Mouse (Mus musculus) embryonic facial prominence, embryonic 11.5 days (tissue): ENCODE measurements around the gene Asb16. TPM values are rescaled to one million over a fixed set of nuclear protein-coding genes. Genes with fewer than 3 reads are reported as not detected.
A peak's percentile ranks its signal among the peaks of the same experiment; 100 is the strongest.

Experiments used
- ATAC-seq: fragments of 200-750 bp; cut with Nextera tagmentation; replicated peaks from 2 replicates; pipeline ENCODE4 v1.8.0; 2017; ENCODE audit warnings: low read depth; ENCODE audit not compliant: insufficient number of reproducible peaks, low FRiP score, low TSS enrichment
- DNase-seq: peaks from one replicate; pipeline ENCODE4 v3.0.0-alpha.2; 2015; ENCODE audit warnings: low spot score
- H3K27ac ChIP-seq: fragments of 300-500 bp; sonication (generic); replicated peaks from 2 replicates; pipeline ENCODE4 v1.5.1; 2014; ENCODE audit warnings: mild to moderate bottlenecking, low read depth, low read length, control low read depth
- H3K27me3 ChIP-seq: fragments of 300-500 bp; sonication (generic); 2 replicates; pipeline ENCODE4 v1.6.1; 2014; ENCODE audit warnings: mild to moderate bottlenecking, low read length, moderate library complexity, mixed read lengths; ENCODE audit not compliant: control insufficient read depth, insufficient read depth
- H3K36me3 ChIP-seq: fragments of 300-500 bp; sonication (generic); replicated peaks from 2 replicates; pipeline ENCODE4 v1.6.1; 2014; ENCODE audit warnings: low read depth, mild to moderate bottlenecking, low read length, moderate library complexity, mixed read lengths; ENCODE audit not compliant: control insufficient read depth, insufficient read depth
- H3K4me1 ChIP-seq: fragments of 300-500 bp; sonication (generic); 2 replicates; pipeline ENCODE4 v1.6.1; 2014; ENCODE audit warnings: low read length, mixed read lengths; ENCODE audit not compliant: control insufficient read depth, insufficient read depth
- H3K4me2 ChIP-seq: fragments of 300-500 bp; sonication (generic); 2 replicates; pipeline ENCODE4 v1.6.1; 2014; ENCODE audit warnings: low read depth, mild to moderate bottlenecking, control low read depth, low read length, moderate library complexity
- H3K4me3 ChIP-seq: fragments of 300-500 bp; sonication (generic); 2 replicates; pipeline ENCODE4 v1.5.1; 2014; ENCODE audit warnings: low read depth, low read length, control low read depth
- H3K9ac ChIP-seq: fragments of 300-500 bp; sonication (generic); replicated peaks from 2 replicates; pipeline ENCODE4 v1.6.1; 2014; ENCODE audit warnings: mild to moderate bottlenecking, control low read depth, low read length
- H3K9me3 ChIP-seq: fragments of 300-500 bp; sonication (generic); replicated peaks from 2 replicates; pipeline ENCODE4 v1.6.1; 2016; ENCODE audit warnings: mild to moderate bottlenecking, low read length, inconsistent platforms, mixed read lengths; ENCODE audit not compliant: control insufficient read depth
- WGBS: fragments of 180-500 bp; shearing (Covaris S2); extraction: QIAGEN DNeasy Blood & Tissue Kit; methylation state at CpG from one replicate; pipeline ENCODE4 v1.1.7; 2014; 5-methylcytosine and 5-hydroxymethylcytosine counted together
- polyA plus RNA-seq: library from polyadenylated mRNA; unstranded; fragments of >200 nt; fragmentation: Nextera tagmentation; extraction: Ambion mirVana; gene quantifications from 2 replicates; pipeline ENCODE4 v1.2.1, GENCODE M21; 2014

The Asb16 gene
- polyA plus RNA-seq, 1 experiment from 2014 or later: 0.11 TPM

DNA sequence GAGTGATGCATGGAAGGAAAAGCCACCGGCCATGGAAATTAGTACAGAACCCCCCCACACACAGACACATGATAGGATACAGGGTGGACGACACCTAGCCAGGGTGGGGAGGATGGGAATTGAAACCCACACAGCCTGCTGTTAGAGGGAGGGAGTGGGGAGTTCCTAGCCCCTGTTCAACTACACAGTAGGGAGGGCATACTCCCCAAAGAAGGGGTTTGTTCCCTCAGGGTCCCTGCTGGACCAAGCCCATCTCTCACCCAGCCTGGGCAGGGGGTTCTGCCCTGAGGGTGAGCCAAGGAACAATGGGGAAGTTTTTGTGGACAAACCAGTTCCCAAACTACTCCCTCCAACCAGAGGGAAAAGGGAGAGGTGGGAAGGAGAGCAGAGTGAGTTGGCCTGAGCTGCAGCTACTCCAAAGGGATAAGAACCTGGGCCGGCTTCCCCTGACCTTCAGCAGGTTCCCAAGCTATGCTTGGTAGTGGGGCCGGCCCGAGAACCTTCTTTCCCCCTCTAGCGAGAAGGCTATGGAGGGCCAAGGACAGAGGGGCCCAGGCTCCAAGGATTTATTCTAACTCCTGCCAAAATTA lies 21.1 kb downstream of the Asb16 start:
- ATAC-seq: no peak
- no peaks in the 10 kb centered on the region for H3K9me3 ChIP-seq
- no peak for DNase-seq
- H3K4me1 ChIP-seq: no peaks in the 10 kb centered on the region; the same call in none of the 2 replicates
- no peaks in the 10 kb centered on the region for H3K27me3 ChIP-seq
- no peak overlapping the region for H3K4me3 ChIP-seq
- H3K36me3 ChIP-seq: peaks cover 13% of the 10 kb centered on the region
- no peak overlapping the region for H3K9ac ChIP-seq
- no peak overlapping the region for H3K4me2 ChIP-seq
- WGBS: 54% methylated on average over 6 of the region's 6 CpGs
- H3K27ac ChIP-seq: no peak overlapping the region

GRCm38 (mm10) chr11:102290141-102290540 lies 21.6 kb downstream of the Asb16 start:
- no peak for ATAC-seq
- Histone ChIP-seq H3K9me3 (no peaks in the 10 kb centered on the region), H3K4me2 (no peak overlapping the region), H3K27me3 (no peaks in the 10 kb centered on the region), H3K36me3 (peaks cover 13% of the 10 kb centered on the region), H3K4me3 (no peak overlapping the region), H3K27ac (no peak overlapping the region), H3K4me1 (peaks cover under 1% of the 10 kb centered on the region), H3K9ac (no peak overlapping the region)
- 74% methylated on average over 4 of the region's 4 CpGs for WGBS
- DNase-seq: no peak

- Histone ChIP-seq H3K27ac (no peak overlapping the region), H3K9ac (no peak overlapping the region), H3K36me3 (peaks cover 13% of the 10 kb centered on the region), H3K4me3 (no peak overlapping the region), H3K27me3 (no peaks in the 10 kb centered on the region), H3K4me1 (peaks cover 2% of the 10 kb centered on the region), H3K9me3 (no peaks in the 10 kb centered on the region), H3K4me2 (no peak overlapping the region)
- WGBS: 91% methylated on average over 11 of the region's 11 CpGs
- ATAC-seq: no peak
- no peak for DNase-seq
These were observed 22.6 kb downstream of the Asb16 start for GRCm38 (mm10) chr11:102291051-102291535.

- Histone ChIP-seq H3K4me2 (no peak overlapping the region), H3K27me3 (no peaks in the 10 kb centered on the region), H3K4me1 (peaks cover 6% of the 10 kb centered on the region; the same call in 1 of the 2 replicates), H3K27ac (no peak overlapping the region), H3K4me3 (no peak overlapping the region), H3K36me3 (peaks cover 9% of the 10 kb centered on the region), H3K9ac (no peak overlapping the region), H3K9me3 (no peaks in the 10 kb centered on the region)
- DNase-seq (no peak), ATAC-seq (no peak)
- WGBS: 97% methylated on average over 13 of the region's 13 CpGs
These were observed 25.4 kb downstream of the Asb16 start for GRCm38 (mm10) chr11:102293971-102294370.

DNA sequence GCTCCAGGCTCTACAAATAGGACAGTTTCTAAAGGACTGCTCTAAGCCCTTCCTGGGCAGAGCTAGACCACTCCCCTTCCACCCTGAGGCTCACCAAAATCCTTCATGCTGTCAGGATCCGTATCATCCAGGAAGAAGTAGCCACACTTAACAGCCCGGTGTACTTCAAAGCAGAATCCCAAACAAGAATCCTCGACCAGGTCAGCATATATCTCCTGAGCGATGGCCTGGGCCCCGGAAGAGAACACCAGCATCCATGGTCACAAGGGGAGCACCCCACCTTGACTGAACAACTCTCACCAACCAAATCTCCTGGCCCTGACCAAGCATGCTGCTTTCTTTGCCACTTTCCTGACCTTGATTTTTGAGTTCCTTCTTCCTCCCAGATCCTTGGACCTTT lies 25.9 kb downstream of the Asb16 start:
- peak overlapping the region; percentile 89; the same call in 1 of the 2 replicates for H3K9ac ChIP-seq
- H3K27me3 ChIP-seq: no peaks in the 10 kb centered on the region
- H3K4me1 ChIP-seq: peaks cover 6% of the 10 kb centered on the region; the same call in 1 of the 2 replicates
- ATAC-seq (no peak), DNase-seq (no peak)
- no peaks in the 10 kb centered on the region for H3K9me3 ChIP-seq
- no peak overlapping the region for H3K27ac ChIP-seq
- WGBS: 79% methylated on average over 5 of the region's 5 CpGs
- H3K36me3 ChIP-seq: peaks cover 9% of the 10 kb centered on the region
- H3K4me3 ChIP-seq: 0 out of 2 replicates have a peak overlapping the region, but pooled peaks have one; percentile 6
- peak overlapping the region; percentile 4 for H3K4me2 ChIP-seq

- peak overlapping the region; percentile 89 for H3K9ac ChIP-seq
- H3K27ac ChIP-seq: peak overlapping the region; percentile 99
- DNase-seq: peak; percentile 38
- peaks cover 9% of the 10 kb centered on the region for H3K36me3 ChIP-seq
- 79% methylated on average over 12 of the region's 12 CpGs for WGBS
- peaks cover 6% of the 10 kb centered on the region; the same call in 1 of the 2 replicates for H3K4me1 ChIP-seq
- no peaks in the 10 kb centered on the region for H3K27me3 ChIP-seq
- ATAC-seq: no peak
- H3K4me2 ChIP-seq: peak overlapping the region; percentile 87
- peak overlapping the region; percentile 96 for H3K4me3 ChIP-seq
- no peaks in the 10 kb centered on the region for H3K9me3 ChIP-seq
These were observed 26.5 kb downstream of the Asb16 start for GRCm38 (mm10) chr11:102294887-102295597.

GRCm38 (mm10) chr11:102295598-102296471 lies 27.3 kb downstream of the Asb16 start:
- peaks cover 6% of the 10 kb centered on the region; the same call in 1 of the 2 replicates for H3K4me1 ChIP-seq
- H3K9me3 ChIP-seq: no peaks in the 10 kb centered on the region
- peaks cover 7% of the 10 kb centered on the region for H3K36me3 ChIP-seq
- DNase-seq (peak; percentile 82), ATAC-seq (peak; percentile 56)
- H3K4me3 ChIP-seq: peak overlapping the region; percentile 96
- H3K9ac ChIP-seq: peak overlapping the region; percentile 89
- peak overlapping the region; percentile 99 for H3K27ac ChIP-seq
- H3K4me2 ChIP-seq: peak overlapping the region; percentile 87
- H3K27me3 ChIP-seq: no peaks in the 10 kb centered on the region
- WGBS: under 1% methylated on average over 40 of the region's 73 CpGs
